Mouse (Mus musculus) T-helper 2 cell (primary cell): ENCODE results near the gene March5.

Source experiments
- in situ Hi-C: fragments of 300-600 bp; cut with MboI, MseI; formaldehyde crosslinking; loops from one replicate; pipeline ENCODE4 v1.15.1; 2025; ENCODE audit warnings: high pct_unique_total_duplicates

March5 gene

DNA sequence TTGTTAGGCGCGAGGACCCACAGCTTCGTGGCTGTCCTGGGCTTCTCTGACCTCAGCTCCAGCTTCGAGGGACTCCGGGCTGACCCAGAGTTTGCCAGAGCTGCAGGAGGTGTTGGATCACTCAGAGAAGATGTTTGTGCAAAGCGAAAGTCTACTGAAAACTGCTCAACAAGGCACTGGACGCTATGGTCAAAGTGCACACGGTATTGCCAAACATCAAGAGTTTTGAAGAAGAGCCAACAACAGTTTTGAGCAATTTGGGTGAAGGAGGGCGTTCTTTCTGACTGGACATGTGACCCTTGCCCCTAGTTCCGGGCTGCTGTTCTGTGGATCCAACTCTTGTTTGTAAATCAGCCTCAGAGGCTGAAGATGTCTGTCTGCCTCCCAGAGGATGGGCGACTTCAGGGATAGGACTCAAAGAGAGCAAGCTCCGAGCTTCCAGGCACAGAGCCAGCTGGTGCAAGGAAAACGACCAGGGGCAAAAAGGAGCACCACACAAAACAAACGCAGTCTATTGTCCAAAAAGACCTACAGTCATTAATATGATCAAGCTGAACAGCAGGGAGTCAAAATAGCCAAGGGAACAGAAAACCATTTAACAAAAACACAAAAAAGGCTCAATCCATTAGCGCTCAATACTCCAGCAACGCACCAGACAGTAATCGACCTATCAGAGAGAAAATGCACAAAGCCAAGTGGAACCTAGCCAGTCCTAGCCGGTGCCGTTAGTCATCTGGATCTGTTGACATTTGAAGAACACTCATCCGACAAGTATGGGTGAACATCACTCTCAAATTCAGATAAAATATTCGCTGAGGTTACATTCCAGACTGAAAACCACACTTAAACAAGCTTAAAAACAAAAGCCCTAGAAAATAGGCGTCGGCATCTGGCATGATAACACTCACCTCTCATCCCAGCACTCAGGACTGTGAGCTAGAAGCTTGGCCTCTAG, 56.9 kb downstream of the March5 start:
- in situ Hi-C loops: loop anchor here (10.0 kb wide), 1 partner anchor 219 kb away; no protein-coding TSS in a partner anchor

DNA sequence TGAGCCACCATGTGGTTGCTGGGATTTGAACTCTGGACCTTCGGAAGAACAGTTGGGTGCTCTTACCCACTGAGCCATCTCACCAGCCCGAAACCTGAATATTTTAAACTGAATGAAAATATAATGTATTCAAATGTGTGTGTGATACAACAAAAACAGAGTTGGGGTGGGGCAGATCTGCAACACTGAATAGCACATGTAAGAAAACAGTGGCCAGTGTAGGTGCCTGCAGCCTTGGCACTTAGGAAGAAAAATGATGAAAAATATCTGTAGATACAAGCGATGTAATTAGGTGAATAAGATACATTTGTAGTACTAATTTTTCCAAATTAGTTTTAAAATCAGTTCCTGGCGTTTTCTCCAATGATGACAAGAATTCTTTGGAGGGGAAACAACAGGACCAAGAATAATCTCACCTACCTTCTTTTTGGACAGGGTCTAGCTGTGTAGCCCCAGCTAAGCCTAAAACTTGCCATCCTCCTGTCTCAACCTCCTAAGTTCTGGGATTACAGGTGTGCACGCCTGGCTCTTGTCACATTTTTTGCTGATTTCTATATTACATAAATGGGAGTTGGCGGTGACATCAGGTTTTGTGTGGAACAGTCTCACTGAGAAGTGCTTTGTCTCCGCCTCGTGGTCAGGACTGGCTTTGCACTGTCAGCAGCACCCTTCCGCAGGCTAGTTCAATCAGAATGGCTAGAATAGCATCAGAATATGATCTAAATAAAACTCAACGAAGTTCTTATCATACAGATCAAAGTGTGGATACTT, 58.2 kb downstream of the March5 start:
- in situ Hi-C loops: loop anchor here (10.0 kb wide), 1 partner anchor 221 kb away; no protein-coding TSS in a partner anchor

- in situ Hi-C loops: loop anchor here (10.0 kb wide), 1 partner anchor 224 kb away; no protein-coding TSS in a partner anchor
Observed at GRCm38 (mm10) chr19:37269106-37269505, 61.8 kb downstream of the March5 start.
